Mouse (Mus musculus) MEL (cell line): ENCODE data around the gene Fnbp1l. TPM values are rescaled to one million over a fixed set of nuclear protein-coding genes. Genes with fewer than 3 reads are reported as not detected.

Source experiments
- DNase-seq: peaks from one replicate; pipeline ENCODE4 v3.0.0; 2011; ENCODE audit warnings: low read depth, low spot score
- H3K27ac ChIP-seq: 2 replicates; pipeline ENCODE4 v1.5.1; 2012; ENCODE audit warnings: low read depth, mild to moderate bottlenecking, control low read depth, low read length, moderate library complexity; ENCODE audit not compliant: control insufficient read depth
- H3K27me3 ChIP-seq, 2 experiments: fragments of 150-350 bp in 1 of 2; sonication (generic) in 1 of 2; 2 replicates each; pipeline ENCODE4 v1.6.1; 2012; ENCODE audit warnings: low read length in 2 of 2, mild to moderate bottlenecking in 2 of 2, improper control_type of control experiment in 1 of 2, moderate library complexity in 1 of 2; ENCODE audit not compliant: insufficient read depth in 2 of 2, control insufficient read depth in 1 of 2
- H3K36me3 ChIP-seq, 2 experiments: 2 replicates each; pipeline ENCODE4 v1.6.1; 2012 to 2014; ENCODE audit warnings: low read length in 2 of 2, improper control_type of control experiment in 1 of 2, inconsistent platforms in 1 of 2, mild to moderate bottlenecking in 1 of 2; ENCODE audit not compliant: insufficient read depth in 2 of 2, control insufficient read depth in 1 of 2
- H3K4me1 ChIP-seq, 2 experiments: fragments of 150-350 bp in 1 of 2; sonication (generic) in 1 of 2; 2 replicates each; pipeline ENCODE4 v1.6.1; 2012; ENCODE audit warnings: low read length in 2 of 2, improper control_type of control experiment in 1 of 2, mild to moderate bottlenecking in 1 of 2; ENCODE audit not compliant: insufficient read depth in 2 of 2, control insufficient read depth in 1 of 2
- H3K4me3 ChIP-seq, 2 experiments: fragments of 150-350 bp in 1 of 2; sonication (generic) in 1 of 2; 2 replicates each; pipeline ENCODE4 v1.5.1; 2012; ENCODE audit warnings: low read depth in 2 of 2, low read length in 2 of 2, mild to moderate bottlenecking in 2 of 2, moderate library complexity in 2 of 2, control low read depth in 1 of 2, improper control_type of control experiment in 1 of 2; ENCODE audit not compliant: control insufficient read depth in 1 of 2, insufficient read depth in 1 of 2
- H3K79me2 ChIP-seq: 2 replicates; pipeline ENCODE4 v1.6.1; 2012; ENCODE audit warnings: mild to moderate bottlenecking, low read length, moderate library complexity; ENCODE audit not compliant: control insufficient read depth, poor library complexity, insufficient read depth
- H3K9ac ChIP-seq: 2 replicates; pipeline ENCODE4 v1.6.1; 2012; ENCODE audit warnings: low read depth, mild to moderate bottlenecking, control low read depth, low read length, moderate library complexity; ENCODE audit not compliant: control insufficient read depth, poor library complexity, severe bottlenecking
- H3K9me3 ChIP-seq: fragments of 150-350 bp; sonication (generic); replicated peaks from 2 replicates; pipeline ENCODE4 v1.6.1; 2012; ENCODE audit warnings: mild to moderate bottlenecking, low read length, improper control_type of control experiment, moderate library complexity; ENCODE audit not compliant: insufficient read depth
- BHLHE40 ChIP-seq: IDR thresholded peaks from 2 replicates; pipeline ENCODE4 v1.6.1; 2012; ENCODE audit warnings: low read depth, mild to moderate bottlenecking, inconsistent platforms, low read length, improper control_type of control experiment, borderline replicate concordance
- CHD1 ChIP-seq: IDR thresholded peaks from 2 replicates; pipeline ENCODE4 v1.6.1; 2012; ENCODE audit warnings: low read depth, mild to moderate bottlenecking, inconsistent platforms, low read length, improper control_type of control experiment
- CHD2 ChIP-seq: IDR thresholded peaks from 2 replicates; pipeline ENCODE4 v1.6.1; 2011; ENCODE audit warnings: low read length, improper control_type of control experiment
- E2F4 ChIP-seq: IDR thresholded peaks from 2 replicates; pipeline ENCODE4 v1.6.1; 2011; ENCODE audit warnings: low read depth, low read length, improper control_type of control experiment, borderline replicate concordance
- ELF1 ChIP-seq: IDR thresholded peaks from 2 replicates; pipeline ENCODE4 v1.6.1; 2014; ENCODE audit warnings: low read depth, mild to moderate bottlenecking, inconsistent platforms, low read length, improper control_type of control experiment, moderate library complexity
- ETS1 ChIP-seq: IDR thresholded peaks from 2 replicates; pipeline ENCODE4 v1.6.1; 2012; ENCODE audit warnings: low read depth, mild to moderate bottlenecking, inconsistent platforms, low read length, improper control_type of control experiment, moderate library complexity
- HCFC1 ChIP-seq: IDR thresholded peaks from 2 replicates; pipeline ENCODE4 v1.6.1; 2012; ENCODE audit warnings: low read depth, mild to moderate bottlenecking, inconsistent platforms, low read length, improper control_type of control experiment, moderate library complexity
- JUND ChIP-seq: IDR thresholded peaks from 2 replicates; pipeline ENCODE4 v1.6.1; 2011; ENCODE audit warnings: low read depth, mild to moderate bottlenecking, improper control_type of control experiment, low read length
- KAT2A ChIP-seq: conservative IDR thresholded peaks from 2 replicates; pipeline ENCODE4 v1.6.1; 2012; ENCODE audit warnings: low read depth, low read length, improper control_type of control experiment, inconsistent platforms
- MAFK ChIP-seq: IDR thresholded peaks from 2 replicates; pipeline ENCODE4 v1.6.1; 2011; ENCODE audit warnings: low read depth, mild to moderate bottlenecking, low read length, improper control_type of control experiment, borderline replicate concordance
- MAX ChIP-seq: IDR thresholded peaks from 2 replicates; pipeline ENCODE4 v1.6.1; 2011; ENCODE audit warnings: low read length, improper control_type of control experiment
- MAZ ChIP-seq: IDR thresholded peaks from 2 replicates; pipeline ENCODE4 v1.6.1; 2012; ENCODE audit warnings: low read depth, mild to moderate bottlenecking, inconsistent platforms, low read length, improper control_type of control experiment
- MYC ChIP-seq: IDR thresholded peaks from 2 replicates; pipeline ENCODE4 v1.6.1; 2011; ENCODE audit warnings: low read depth, mild to moderate bottlenecking, low read length, improper control_type of control experiment, moderate library complexity
- NELFE ChIP-seq: IDR thresholded peaks from 2 replicates; pipeline ENCODE4 v1.6.1; 2011; ENCODE audit warnings: low read depth, low read length, improper control_type of control experiment
- NRF1 ChIP-seq: IDR thresholded peaks from 2 replicates; pipeline ENCODE4 v1.6.1; 2014; ENCODE audit warnings: low read depth, mild to moderate bottlenecking, inconsistent platforms, low read length, improper control_type of control experiment, moderate library complexity; ENCODE audit not compliant: poor library complexity, insufficient read depth, severe bottlenecking
- POLR2AphosphoS2 ChIP-seq: IDR thresholded peaks from 2 replicates; pipeline ENCODE4 v1.6.1; 2011; ENCODE audit warnings: low read length, improper control_type of control experiment
- POLR2AphosphoS5 ChIP-seq: IDR thresholded peaks from 2 replicates; pipeline ENCODE4 v1.6.1; 2012; ENCODE audit warnings: low read depth, borderline replicate concordance, mild to moderate bottlenecking, inconsistent platforms, low read length, moderate library complexity, mixed read lengths
- RAD21 ChIP-seq: IDR thresholded peaks from 2 replicates; pipeline ENCODE4 v1.6.1; 2011; ENCODE audit warnings: mild to moderate bottlenecking, low read depth, low read length, improper control_type of control experiment
- RCOR1 ChIP-seq: IDR thresholded peaks from 2 replicates; pipeline ENCODE4 v1.6.1; 2012; ENCODE audit warnings: low read depth, mild to moderate bottlenecking, inconsistent platforms, low read length, improper control_type of control experiment
- TAL1 ChIP-seq: IDR thresholded peaks from 2 replicates; pipeline ENCODE4 v1.6.1; 2012; ENCODE audit warnings: mild to moderate bottlenecking, inconsistent platforms, low read length, moderate library complexity, mixed read lengths
- USF2 ChIP-seq, 2 experiments: IDR thresholded peaks; 2 replicates each; pipeline ENCODE4 v1.6.1; 2011 to 2012; ENCODE audit warnings: improper control_type of control experiment in 2 of 2, low read length in 2 of 2, borderline replicate concordance in 1 of 2, inconsistent platforms in 1 of 2, low read depth in 1 of 2, mild to moderate bottlenecking in 1 of 2; ENCODE audit not compliant: insufficient read depth in 1 of 2
- ZC3H11A ChIP-seq: IDR thresholded peaks from 2 replicates; pipeline ENCODE4 v1.6.1; 2012; ENCODE audit warnings: low read depth, mild to moderate bottlenecking, inconsistent platforms, low read length, improper control_type of control experiment
- ZMIZ1 ChIP-seq: IDR thresholded peaks from 2 replicates; pipeline ENCODE4 v1.6.1; 2012; ENCODE audit warnings: low read depth, mild to moderate bottlenecking, inconsistent platforms, low read length, improper control_type of control experiment, moderate library complexity
- ZNF384 ChIP-seq: IDR thresholded peaks from 2 replicates; pipeline ENCODE4 v1.6.1; 2012; ENCODE audit warnings: low read depth, mild to moderate bottlenecking, inconsistent platforms, low read length, improper control_type of control experiment
- polyA plus RNA-seq, 2 experiments: library from polyadenylated mRNA; stranded (reverse) in 1 of 2; unstranded in 1 of 2; fragments of >175 nt in 1 of 2; fragments of >200 nt in 1 of 2; gene quantifications; 2 replicates each; pipeline versions ENCODE4 v1.2.1 to v1.2.4; 2012; ENCODE audit warnings: low replicate concordance in 2 of 2, low read depth in 1 of 2; ENCODE audit not compliant: insufficient read length in 2 of 2, insufficient read depth in 1 of 2, missing spikeins in 1 of 2
- total RNA-seq: library from RNA; depleted of rRNA; stranded (reverse); fragments of 300-350 nt; gene quantifications from 2 replicates; pipeline ENCODE4 v1.2.3, GENCODE M21; 2012

The Fnbp1l gene
- total and polyA plus RNA-seq, 3 experiments, result not detected

GRCm38 (mm10) chr3:122538851-122539250, 80.7 kb downstream of the Fnbp1l start:
- no peaks in the 10 kb centered on the region for H3K27me3 ChIP-seq
- TF ChIP-seq CHD2 (no peak), ETS1 (no peak), POLR2AphosphoS2 (no peak), BHLHE40 (no peak), E2F4 (no peak), ZC3H11A (no peak), POLR2AphosphoS5 (no peak), ZNF384 (no peak), RAD21 (no peak), ELF1 (no peak), TAL1 (no peak), KAT2A (no peak), HCFC1 (no peak), MAZ (no peak), JUND (no peak), NELFE (no peak), MAFK (no peak), MYC (no peak), ZMIZ1 (no peak), MAX (no peak)
- no peak overlapping the region for H3K27ac ChIP-seq
- no peaks in the 10 kb centered on the region for H3K79me2 ChIP-seq
- DNase-seq, result no peak
- no peak overlapping the region for H3K9ac ChIP-seq
- H3K9me3 ChIP-seq, result no peaks in the 10 kb centered on the region
- no peaks in the 10 kb centered on the region for H3K4me1 ChIP-seq
- H3K4me3 ChIP-seq, result no peak overlapping the region
- H3K36me3 ChIP-seq, result no peaks in the 10 kb centered on the region

GRCm38 (mm10) chr3:122535938-122536703, 83.4 kb downstream of the Fnbp1l start:
- Histone ChIP-seq H3K4me3 (no peak overlapping the region), H3K4me1 (no peaks in the 10 kb centered on the region), H3K79me2 (no peaks in the 10 kb centered on the region), H3K9ac (no peak overlapping the region), H3K27me3 (no peaks in the 10 kb centered on the region), H3K27ac (no peak overlapping the region), H3K36me3 (no peaks in the 10 kb centered on the region), H3K9me3 (no peaks in the 10 kb centered on the region)
- no peak for TF ChIP-seq MAFK
- no peak for TF ChIP-seq NRF1
- no peak for TF ChIP-seq RAD21
- TF ChIP-seq CHD1, result no peak
- no peak for TF ChIP-seq RCOR1
- TF ChIP-seq USF2 (IDR thresholded peaks at IDR 0.05; ENCODE audit: borderline replicate concordance in 1 of 2, insufficient read depth in 1 of 2, low read depth in 1 of 2, low read length in 2 of 2), result no peak
- DNase-seq, result no peak
